Mouse (Mus musculus) midbrain, postnatal 0 days (tissue): ENCODE results near the gene Clic3. TPM values are rescaled to one million over a fixed set of nuclear protein-coding genes. Genes with fewer than 3 reads are reported as not detected.

Source experiments
- ATAC-seq: fragments of 200-750 bp; cut with Nextera tagmentation; 2 replicates; pipeline ENCODE4 v1.8.0; 2017; ENCODE audit warnings: moderate number of reproducible peaks, mild to moderate bottlenecking, moderate TSS enrichment, moderate library complexity; ENCODE audit not compliant: low FRiP score
- DNase-seq: peaks from one replicate; pipeline ENCODE4 v3.0.0-alpha.2; 2015; ENCODE audit warnings: low spot score
- H3K27ac ChIP-seq: fragments of 300-500 bp; sonication (generic); 2 replicates; pipeline ENCODE4 v1.5.1; 2014; ENCODE audit warnings: low read depth, mild to moderate bottlenecking, low read length, mixed read lengths
- H3K27me3 ChIP-seq: fragments of 300-500 bp; sonication (generic); 2 replicates; pipeline ENCODE4 v1.6.1; 2014; ENCODE audit warnings: low read length, control low read depth, mixed read lengths; ENCODE audit not compliant: insufficient read depth
- H3K36me3 ChIP-seq: fragments of 300-500 bp; sonication (generic); 2 replicates; pipeline ENCODE4 v1.6.1; 2014; ENCODE audit warnings: low read length, control low read depth, mixed read lengths; ENCODE audit not compliant: insufficient read depth
- H3K4me1 ChIP-seq: fragments of 300-500 bp; sonication (generic); 2 replicates; pipeline ENCODE4 v1.6.1; 2014; ENCODE audit warnings: mild to moderate bottlenecking, control low read depth, antibody characterized with exemption, low read length, mixed read lengths; ENCODE audit not compliant: insufficient read depth
- H3K4me2 ChIP-seq: fragments of 300-500 bp; sonication (generic); 2 replicates; pipeline ENCODE4 v1.6.1; 2014; ENCODE audit warnings: low read depth, mild to moderate bottlenecking, low read length, mixed read lengths; ENCODE audit not compliant: poor library complexity, severe bottlenecking
- H3K4me3 ChIP-seq: fragments of 300-500 bp; sonication (generic); 2 replicates; pipeline ENCODE4 v1.5.1; 2014; ENCODE audit warnings: low read depth, mild to moderate bottlenecking, low read length, moderate library complexity
- H3K9ac ChIP-seq: fragments of 300-500 bp; sonication (generic); replicated peaks from 2 replicates; pipeline ENCODE4 v1.6.1; 2014; ENCODE audit warnings: mild to moderate bottlenecking, low read length, moderate library complexity, mixed read lengths; ENCODE audit not compliant: poor library complexity, severe bottlenecking
- H3K9me3 ChIP-seq: fragments of 300-500 bp; sonication (generic); 2 replicates; pipeline ENCODE4 v1.6.1; 2016; ENCODE audit warnings: low read length, control low read depth
- CTCF ChIP-seq: IDR thresholded peaks from 2 replicates; pipeline ENCODE4 v1.5.1; 2016; ENCODE audit warnings: antibody characterized with exemption, mild to moderate bottlenecking
- WGBS: fragments of 180-500 bp; shearing (Covaris S2); extraction: QIAGEN DNeasy Blood & Tissue Kit; methylation state at CpG from one replicate; pipeline ENCODE4 v1.1.7; 2014; 5-methylcytosine and 5-hydroxymethylcytosine counted together
- microRNA-seq: library from miRNA; unstranded; fragments of <30 nt; microRNA quantifications from one replicate; pipeline ENCODE4, GENCODE M21; 2016; ENCODE audit warnings: borderline number of aligned reads
- polyA plus RNA-seq: library from polyadenylated mRNA; unstranded; fragments of >200 nt; fragmentation: Nextera tagmentation; extraction: Ambion mirVana; gene quantifications from 2 replicates; pipeline ENCODE4 v1.2.1, GENCODE M21; 2015
- total RNA-seq: library from RNA; depleted of rRNA; stranded (reverse); fragments of >200 nt; gene quantifications from 2 replicates; pipeline ENCODE4 v1.2.3, GENCODE M21; 2014; rRNA removed

The Clic3 gene
- total and polyA plus RNA-seq, 2 experiments from 2014 or later: 0.66 to 2.4 TPM

DNA sequence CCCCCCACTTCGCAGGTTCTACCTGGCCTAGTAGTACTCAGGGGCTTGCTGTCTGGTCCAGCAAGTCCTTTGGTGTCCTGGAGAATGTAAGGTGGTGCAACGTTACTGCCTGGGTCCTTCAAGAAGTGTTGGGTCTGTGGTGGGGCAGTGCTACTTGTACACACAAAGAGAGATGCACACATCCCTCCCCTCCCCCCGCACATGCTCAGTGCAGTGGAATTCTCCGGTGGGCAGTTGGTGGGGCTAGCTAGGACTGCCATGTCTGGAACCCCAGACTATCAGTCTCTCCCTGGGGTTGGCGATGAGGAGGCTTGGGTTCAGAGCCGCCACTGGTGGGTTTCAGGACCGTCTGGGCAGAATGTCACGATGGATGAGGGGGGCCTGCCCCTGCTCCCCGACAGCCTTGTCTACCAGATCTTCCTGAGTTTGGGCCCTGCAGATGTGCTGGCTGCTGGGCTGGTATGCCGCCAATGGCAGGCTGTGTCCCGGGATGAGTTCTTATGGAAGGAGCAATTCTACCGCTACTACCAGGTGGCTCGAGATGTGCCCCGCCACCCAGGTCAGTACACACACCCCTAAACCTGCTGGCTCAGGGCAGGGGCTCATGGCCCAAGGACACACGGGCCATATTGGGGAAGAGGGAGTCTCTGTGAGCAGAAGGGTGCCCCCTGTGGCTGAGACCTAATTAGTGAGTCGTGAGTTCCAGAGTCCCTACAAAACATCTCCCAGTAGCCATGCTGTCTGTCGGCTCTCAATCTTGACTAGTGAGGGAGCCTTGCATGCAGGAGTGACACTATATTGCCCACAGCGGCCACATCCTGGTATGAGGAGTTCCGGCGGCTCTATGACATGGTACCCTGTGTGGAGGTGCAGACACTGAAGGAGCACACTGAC lies 45.2 kb downstream of the Clic3 start, which contains the start of gene C8g:
TSS of gene C8g (minus strand) at position 127 of the 894 bp plus-strand sequence.
- Histone ChIP-seq H3K4me2 (peak within 1 kb of the TSS; percentile 96), H3K9me3 (no peaks in the 10 kb centered on the region), H3K4me3 (peak within 1 kb of the TSS; percentile 86), H3K36me3 (peaks cover 33% of the 10 kb centered on the region), H3K27me3 (no peaks in the 10 kb centered on the region), H3K27ac (peak within 1 kb of the TSS; percentile 87), H3K4me1 (peaks cover 11% of the 10 kb centered on the region), H3K9ac (peak within 1 kb of the TSS; percentile 97)
- ATAC-seq (no peak), DNase-seq (peak; percentile 12)
- 0 out of 2 replicates have a peak, but pooled peaks have one; percentile 3 for TF ChIP-seq CTCF
- 76% methylated on average over 20 of the region's 20 CpGs for WGBS

GRCm38 (mm10) chr2:25502726-25503125 lies 46.1 kb downstream of the Clic3 start:
- Histone ChIP-seq H3K9ac (no peak overlapping the region), H3K4me3 (no peak overlapping the region), H3K36me3 (peaks cover 33% of the 10 kb centered on the region), H3K4me2 (no peak overlapping the region), H3K27ac (no peak overlapping the region), H3K27me3 (no peaks in the 10 kb centered on the region), H3K4me1 (peaks cover 11% of the 10 kb centered on the region), H3K9me3 (no peaks in the 10 kb centered on the region)
- WGBS: 89% methylated on average over 3 of the region's 3 CpGs
- DNase-seq (no peak), ATAC-seq (no peak)
- TF ChIP-seq CTCF: no peak

DNA sequence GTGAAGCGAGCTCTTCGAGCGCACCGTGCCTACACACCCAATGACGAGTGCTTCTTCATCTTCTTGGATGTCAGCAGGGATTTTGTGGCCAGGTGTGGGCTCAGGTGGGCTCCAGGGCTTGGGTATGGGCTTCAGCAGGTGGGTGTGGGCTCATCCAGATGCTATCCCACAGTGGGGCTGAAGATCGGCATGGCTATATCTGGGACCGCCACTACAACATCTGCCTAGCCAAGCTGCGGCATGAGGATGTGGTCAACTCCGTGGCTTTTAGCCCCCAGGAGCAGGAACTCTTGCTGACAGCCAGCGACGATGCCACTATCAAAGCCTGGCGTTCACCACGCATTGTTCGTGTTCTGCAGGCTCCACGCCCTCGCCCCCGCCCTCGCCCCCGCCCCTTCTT lies 47.9 kb downstream of the Clic3 start:
- no peak overlapping the region for H3K27ac ChIP-seq
- WGBS: 94% methylated on average over 19 of the region's 19 CpGs
- peaks cover 11% of the 10 kb centered on the region for H3K4me1 ChIP-seq
- DNase-seq: no peak
- H3K4me2 ChIP-seq: no peak overlapping the region
- no peaks in the 10 kb centered on the region for H3K27me3 ChIP-seq
- ATAC-seq: no peak
- no peak overlapping the region for H3K9ac ChIP-seq
- H3K9me3 ChIP-seq: no peaks in the 10 kb centered on the region
- peaks cover 33% of the 10 kb centered on the region for H3K36me3 ChIP-seq
- H3K4me3 ChIP-seq: no peak overlapping the region
- TF ChIP-seq CTCF: no peak

DNA sequence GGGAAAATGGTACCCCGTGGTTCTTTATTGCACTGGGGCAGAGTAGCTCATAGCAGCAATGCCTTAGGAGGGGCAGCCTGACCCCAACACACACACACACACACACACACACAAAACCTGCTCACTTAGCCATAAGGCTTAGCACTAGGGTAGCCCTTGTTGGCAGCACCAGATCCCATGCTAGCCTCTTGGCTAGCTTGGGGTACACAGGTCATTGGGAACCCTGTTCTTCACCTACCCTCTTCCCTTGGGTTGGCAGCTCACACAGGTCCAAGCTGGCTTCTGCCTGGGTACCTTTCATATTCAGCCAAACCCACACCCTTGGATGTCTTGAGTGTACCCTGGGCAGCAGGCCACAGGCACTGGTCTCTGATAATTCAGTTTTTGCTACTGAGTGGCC lies 48.4 kb downstream of the Clic3 start:
- H3K27ac ChIP-seq: no peak overlapping the region
- H3K36me3 ChIP-seq: peaks cover 33% of the 10 kb centered on the region
- no peaks in the 10 kb centered on the region for H3K9me3 ChIP-seq
- no peak overlapping the region for H3K4me3 ChIP-seq
- H3K4me2 ChIP-seq: no peak overlapping the region
- ATAC-seq (no peak), DNase-seq (no peak)
- peaks cover 11% of the 10 kb centered on the region for H3K4me1 ChIP-seq
- H3K27me3 ChIP-seq: no peaks in the 10 kb centered on the region
- H3K9ac ChIP-seq: no peak overlapping the region
- WGBS: 90% methylated on average over 1 of the region's 1 CpGs
- no peak for TF ChIP-seq CTCF

DNA sequence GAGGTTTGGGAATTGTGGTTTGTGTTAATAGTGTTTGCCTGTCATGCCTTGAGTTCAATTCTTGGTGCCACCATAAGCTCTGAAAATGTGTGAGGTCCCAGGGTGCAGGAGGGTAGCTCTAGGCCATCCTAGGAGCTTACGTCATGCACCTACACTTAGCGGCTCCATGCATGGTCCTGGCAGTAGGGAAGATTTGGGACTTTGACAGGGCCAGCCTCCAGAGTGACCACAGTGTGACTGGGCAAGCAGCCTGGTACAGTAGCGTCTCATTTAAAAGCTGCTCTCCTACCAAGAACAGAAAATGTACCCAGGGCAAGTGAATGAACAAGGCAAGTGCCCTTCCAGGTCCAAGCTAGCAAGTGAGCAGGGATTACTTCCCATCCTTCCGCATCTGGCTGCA lies 49.2 kb downstream of the Clic3 start:
- DNase-seq (no peak), ATAC-seq (no peak)
- no peak for TF ChIP-seq CTCF
- Histone ChIP-seq H3K4me3 (no peak overlapping the region), H3K4me2 (no peak overlapping the region), H3K9ac (no peak overlapping the region), H3K27ac (no peak overlapping the region), H3K27me3 (no peaks in the 10 kb centered on the region), H3K9me3 (no peaks in the 10 kb centered on the region), H3K36me3 (peaks cover 33% of the 10 kb centered on the region), H3K4me1 (peaks cover 11% of the 10 kb centered on the region)
- 91% methylated on average over 4 of the region's 4 CpGs for WGBS

DNA sequence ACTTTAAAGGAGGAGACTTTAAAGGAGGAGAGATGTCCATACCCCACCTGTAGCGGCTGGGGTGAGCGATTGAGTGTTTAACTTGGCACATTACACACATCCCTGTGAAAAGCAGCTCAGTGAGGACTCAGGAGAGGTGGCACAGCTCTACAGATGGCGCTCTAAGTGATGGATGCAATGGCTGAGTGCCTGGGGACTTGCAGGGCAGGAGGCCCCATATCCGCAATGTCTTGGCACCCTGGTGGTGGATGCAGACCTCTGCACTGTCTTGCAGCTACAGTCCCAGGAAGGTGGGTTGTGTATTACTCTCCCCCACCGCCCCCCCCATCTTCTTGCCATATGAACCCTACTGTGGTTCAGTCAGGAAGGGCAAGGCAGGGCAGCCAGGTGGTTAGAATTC lies 50.3 kb downstream of the Clic3 start:
- no peak overlapping the region for H3K4me3 ChIP-seq
- no peaks in the 10 kb centered on the region for H3K27me3 ChIP-seq
- no peak overlapping the region for H3K4me2 ChIP-seq
- DNase-seq: peak; percentile 16
- H3K36me3 ChIP-seq: peaks cover 33% of the 10 kb centered on the region
- 44% methylated on average over 5 of the region's 5 CpGs for WGBS
- peak; percentile 47; the same call in 1 of the 2 replicates for TF ChIP-seq CTCF
- no peaks in the 10 kb centered on the region for H3K9me3 ChIP-seq
- H3K4me1 ChIP-seq: peaks cover 3% of the 10 kb centered on the region
- no peak overlapping the region for H3K27ac ChIP-seq
- no peak overlapping the region for H3K9ac ChIP-seq
- ATAC-seq: no peak

Small RNAs within 50 kb of the gene (microRNA-seq; reads per million reads assigned to microRNA genes)
- gene Mir3087: 2.3 reads per million

Other genes starting within 250 kb of the Clic3 start
Only the 30 nearest of the 44 such genes appear.
- 23.7 and 45.5 TPM in 2 replicates for gene Tprn, start 194.2 kb upstream of the Clic3 start, total RNA-seq
- gene Tprn, start 194.2 kb upstream of the Clic3 start, polyA plus RNA-seq: 17.8 and 18.1 TPM in 2 replicates
- 71.7 and 83.9 TPM in 2 replicates for gene Ssna1, start 184.4 kb upstream of the Clic3 start, total RNA-seq
- gene Ssna1, start 184.4 kb upstream of the Clic3 start, polyA plus RNA-seq: 158 and 172 TPM in 2 replicates
- gene Anapc2, start 184.4 kb upstream of the Clic3 start, total RNA-seq: 35.0 and 39.3 TPM in 2 replicates
- gene Anapc2, start 184.4 kb upstream of the Clic3 start, polyA plus RNA-seq: 103 and 107 TPM in 2 replicates
- gene Tmem210, start 168.7 kb upstream of the Clic3 start, total RNA-seq: not detected in 2 replicates
- gene Tmem210, start 168.7 kb upstream of the Clic3 start, polyA plus RNA-seq: not detected in 2 replicates
- gene Lrrc26, start 166.9 kb upstream of the Clic3 start, total RNA-seq: not detected in 2 replicates
- gene Lrrc26, start 166.9 kb upstream of the Clic3 start, polyA plus RNA-seq: 0.23 and 0.26 TPM in 2 replicates
- gene Grin1, start 137.7 kb upstream of the Clic3 start, total RNA-seq: 120 and 146 TPM in 2 replicates
- gene Grin1, start 137.7 kb upstream of the Clic3 start, polyA plus RNA-seq: 71.5 and 72.3 TPM in 2 replicates
- 58.9 and 60.0 TPM in 2 replicates for gene Man1b1, start 124.5 kb upstream of the Clic3 start, total RNA-seq
- gene Man1b1, start 124.5 kb upstream of the Clic3 start, polyA plus RNA-seq: 42.2 and 53.1 TPM in 2 replicates
- 14.9 and 20.3 TPM in 2 replicates for gene Dpp7, start 100.5 kb upstream of the Clic3 start, total RNA-seq
- gene Dpp7, start 100.5 kb upstream of the Clic3 start, polyA plus RNA-seq: 22.7 and 26.2 TPM in 2 replicates
- 7.9 and 9.9 TPM in 2 replicates for gene Uap1l1, start 91.2 kb upstream of the Clic3 start, total RNA-seq
- 11.7 and 14.1 TPM in 2 replicates for gene Uap1l1, start 91.2 kb upstream of the Clic3 start, polyA plus RNA-seq
- gene Sapcd2, start 84.5 kb upstream of the Clic3 start, total RNA-seq: 18.9 and 21.6 TPM in 2 replicates
- 12.7 and 13.4 TPM in 2 replicates for gene Sapcd2, start 84.5 kb upstream of the Clic3 start, polyA plus RNA-seq
- gene Entpd2, start 61.0 kb upstream of the Clic3 start, total RNA-seq: 4.2 and 4.4 TPM in 2 replicates
- gene Entpd2, start 61.0 kb upstream of the Clic3 start, polyA plus RNA-seq: 10.4 and 10.6 TPM in 2 replicates
- 199 and 234 TPM in 2 replicates for gene Npdc1, start 57.5 kb upstream of the Clic3 start, total RNA-seq
- 470 and 481 TPM in 2 replicates for gene Npdc1, start 57.5 kb upstream of the Clic3 start, polyA plus RNA-seq
- 0.42 and 1.6 TPM in 2 replicates for gene Fut7, start 33.6 kb upstream of the Clic3 start, total RNA-seq
- gene Fut7, start 33.6 kb upstream of the Clic3 start, polyA plus RNA-seq: 0.22 and 0.23 TPM in 2 replicates
- gene Abca2, start 28.1 kb upstream of the Clic3 start, total RNA-seq: 79.8 and 84.3 TPM in 2 replicates
- gene Abca2, start 28.1 kb upstream of the Clic3 start, polyA plus RNA-seq: 13.5 and 14.5 TPM in 2 replicates
- gene Paxx, start 4.3 kb downstream of the Clic3 start, total RNA-seq: 163 and 195 TPM in 2 replicates
- 151 and 165 TPM in 2 replicates for gene Paxx, start 4.3 kb downstream of the Clic3 start, polyA plus RNA-seq
- 2,128 and 2,726 TPM in 2 replicates for gene Ptgds, start 13.2 kb downstream of the Clic3 start, total RNA-seq
- gene Ptgds, start 13.2 kb downstream of the Clic3 start, polyA plus RNA-seq: 2,827 and 3,075 TPM in 2 replicates
- not detected in 2 replicates for gene Lcn12, start 37.1 kb downstream of the Clic3 start, total RNA-seq
- gene Lcn12, start 37.1 kb downstream of the Clic3 start, polyA plus RNA-seq: not detected in 2 replicates
- gene Fbxw5, start 43.9 kb downstream of the Clic3 start, total RNA-seq: 131 and 148 TPM in 2 replicates
- gene Fbxw5, start 43.9 kb downstream of the Clic3 start, polyA plus RNA-seq: 106 and 113 TPM in 2 replicates
- gene C8g, start 44.9 kb downstream of the Clic3 start, total RNA-seq: 2.7 and 4.4 TPM in 2 replicates
- gene C8g, start 44.9 kb downstream of the Clic3 start, polyA plus RNA-seq: 6.8 TPM in 2 replicates
- 5.5 and 7.6 TPM in 2 replicates for gene Traf2, start 90.1 kb downstream of the Clic3 start, total RNA-seq
- 7.0 and 9.3 TPM in 2 replicates for gene Traf2, start 90.1 kb downstream of the Clic3 start, polyA plus RNA-seq
- gene Edf1, start 101.0 kb downstream of the Clic3 start, total RNA-seq: 187 and 196 TPM in 2 replicates
- gene Edf1, start 101.0 kb downstream of the Clic3 start, polyA plus RNA-seq: 389 and 392 TPM in 2 replicates
- 1.7 and 1.9 TPM in 2 replicates for gene Mamdc4, start 118.0 kb downstream of the Clic3 start, total RNA-seq
- gene Mamdc4, start 118.0 kb downstream of the Clic3 start, polyA plus RNA-seq: 0.32 TPM in 2 replicates
- 37.9 and 39.8 TPM in 2 replicates for gene Phpt1, start 118.4 kb downstream of the Clic3 start, total RNA-seq
- 192 and 209 TPM in 2 replicates for gene Phpt1, start 118.4 kb downstream of the Clic3 start, polyA plus RNA-seq
- 23.1 and 30.9 TPM in 2 replicates for gene Ajm1, start 124.9 kb downstream of the Clic3 start, total RNA-seq
- 19.2 and 22.1 TPM in 2 replicates for gene Ajm1, start 124.9 kb downstream of the Clic3 start, polyA plus RNA-seq
- gene Rabl6, start 151.7 kb downstream of the Clic3 start, total RNA-seq: 66.8 and 98.0 TPM in 2 replicates
- gene Rabl6, start 151.7 kb downstream of the Clic3 start, polyA plus RNA-seq: 56.7 and 61.2 TPM in 2 replicates
- gene Ccdc183, start 160.8 kb downstream of the Clic3 start, total RNA-seq: not detected in 2 replicates
- gene Ccdc183, start 160.8 kb downstream of the Clic3 start, polyA plus RNA-seq: 0.26 and 0.36 TPM in 2 replicates
- gene Tmem141, start 165.2 kb downstream of the Clic3 start, total RNA-seq: 45.7 and 54.6 TPM in 2 replicates
- gene Tmem141, start 165.2 kb downstream of the Clic3 start, polyA plus RNA-seq: 58.3 and 67.9 TPM in 2 replicates
- gene Fcna, start 171.2 kb downstream of the Clic3 start, total RNA-seq: 5.7 and 7.2 TPM in 2 replicates
- 5.1 and 5.3 TPM in 2 replicates for gene Fcna, start 171.2 kb downstream of the Clic3 start, polyA plus RNA-seq
- not detected in 2 replicates for gene Lcn8, start 196.3 kb downstream of the Clic3 start, total RNA-seq
- gene Lcn8, start 196.3 kb downstream of the Clic3 start, polyA plus RNA-seq: not detected in 2 replicates
- not detected in 2 replicates for gene Lcn5, start 201.1 kb downstream of the Clic3 start, total RNA-seq
- not detected in 2 replicates for gene Lcn5, start 201.1 kb downstream of the Clic3 start, polyA plus RNA-seq